Mouse (Mus musculus) CH12.LX (cell line): ENCODE measurements around the gene Psenen.

ENCODE experiments used
- CTCF ChIP-seq, 2 experiments: IDR thresholded peaks in 1 of 2; conservative IDR thresholded peaks in 1 of 2; 2 replicates each; pipeline ENCODE4 v1.5.1; 2011 to 2012; ENCODE audit warnings: low read depth in 2 of 2, low read length in 2 of 2, improper control_type of control experiment in 1 of 2, inconsistent platforms in 1 of 2, mild to moderate bottlenecking in 1 of 2, moderate library complexity in 1 of 2
- HCFC1 ChIP-seq: IDR thresholded peaks from 2 replicates; pipeline ENCODE4 v1.6.1; 2012; ENCODE audit warnings: low read depth, mild to moderate bottlenecking, inconsistent platforms, low read length, improper control_type of control experiment
- MAX ChIP-seq: IDR thresholded peaks from 2 replicates; pipeline ENCODE4 v1.6.1; 2011; ENCODE audit warnings: low read length, improper control_type of control experiment
- PAX5 ChIP-seq: IDR thresholded peaks from 2 replicates; pipeline ENCODE4 v1.6.1; 2012; ENCODE audit warnings: low read length, inconsistent platforms, mixed read lengths
- POLR2A ChIP-seq: IDR thresholded peaks from 2 replicates; pipeline ENCODE4 v1.6.1; 2011; ENCODE audit warnings: low read depth, mild to moderate bottlenecking, improper control_type of control experiment, low read length
- ZNF384 ChIP-seq: IDR thresholded peaks from 2 replicates; pipeline ENCODE4 v1.6.1; 2012; ENCODE audit warnings: low read depth, low read length, improper control_type of control experiment, inconsistent platforms

DNA sequence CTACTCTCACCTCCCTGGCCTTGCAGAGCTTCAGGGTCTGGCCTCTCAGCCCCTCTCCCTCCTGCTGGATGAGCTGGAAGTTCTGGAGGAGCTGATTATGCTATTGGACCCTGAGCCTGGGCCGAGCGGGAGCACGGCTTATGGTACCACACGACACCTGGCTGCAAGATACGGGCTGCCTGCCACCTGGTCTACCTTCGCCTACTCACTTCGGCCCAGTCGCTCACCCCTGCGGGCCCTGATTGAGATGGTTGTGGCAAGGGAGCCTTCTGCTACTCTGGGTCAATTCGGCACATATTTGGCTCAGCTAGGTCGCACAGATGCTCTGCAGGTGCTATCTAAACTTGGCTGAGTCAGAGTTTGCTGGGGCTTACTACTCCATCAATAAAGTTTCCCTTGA is 4.1 kb upstream of the Psenen start:
- TF ChIP-seq CTCF (conservative IDR thresholded peaks at IDR 0.05 in 1 of 2, IDR thresholded peaks at IDR 0.05 in 1 of 2; ENCODE audit: low read depth in 2 of 2, low read length in 2 of 2) (no peak), HCFC1 (no peak), PAX5 (no peak), MAX (no peak), POLR2A (no peak), ZNF384 (no peak)
